Mouse (Mus musculus): ENCODE data around the gene Bet1. TPM values are rescaled to one million over a fixed set of nuclear protein-coding genes. Genes with fewer than 3 reads are reported as not detected.

The Bet1 gene
- 33.0 and 39.5 TPM in 2 replicates for polyA plus RNA-seq (2012; rRNA removed)

- DNase-seq (ENCODE audit: low spot score), result peak; percentile 68
Observed at GRCm38 (mm10) chr6:4086663-4087454, at the start of gene Bet1. TSS of gene Bet1 (minus strand) at chr6:4086972.

- DNase-seq (ENCODE audit: low spot score), result no peak
Observed at GRCm38 (mm10) chr6:4132239-4132638, 45.5 kb upstream of the Bet1 start.

GRCm38 (mm10) chr6:4131149-4131548 is 44.4 kb upstream of the Bet1 start:
- DNase-seq (ENCODE audit: low spot score), result no peak

GRCm38 (mm10) chr6:4118611-4119010 is 31.8 kb upstream of the Bet1 start:
- DNase-seq (ENCODE audit: low spot score), result no peak

GRCm38 (mm10) chr6:4090423-4090822 is 3.7 kb upstream of the Bet1 start:
- DNase-seq (ENCODE audit: low spot score), result no peak

GRCm38 (mm10) chr6:4072281-4072680 is 14.5 kb downstream of the Bet1 start:
- no peak for DNase-seq (ENCODE audit: low spot score)

- no peak for DNase-seq (ENCODE audit: low spot score)
Observed at GRCm38 (mm10) chr6:4069714-4070113, 17.1 kb downstream of the Bet1 start.

GRCm38 (mm10) chr6:4054387-4054786 is 32.4 kb downstream of the Bet1 start:
- DNase-seq (ENCODE audit: low spot score), result no peak

GRCm38 (mm10) chr6:4052843-4053242 is 33.9 kb downstream of the Bet1 start:
- DNase-seq (ENCODE audit: low spot score), result no peak

- DNase-seq (ENCODE audit: low spot score), result no peak
Observed at GRCm38 (mm10) chr6:4047200-4047599, 39.6 kb downstream of the Bet1 start.

- no peak for DNase-seq (ENCODE audit: low spot score)
Observed at GRCm38 (mm10) chr6:4041821-4042220, 45.0 kb downstream of the Bet1 start.

GRCm38 (mm10) chr6:4030956-4031355 is 55.8 kb downstream of the Bet1 start:
- DNase-seq (ENCODE audit: low spot score), result no peak

Other genes starting within 250 kb of the Bet1 start
- gene Tfpi2, start 98.1 kb downstream of the Bet1 start, polyA plus RNA-seq (2012; rRNA removed), result 3.8 and 3.9 TPM in 2 replicates
- not detected in 2 replicates for gene Gngt1, start 93.2 kb downstream of the Bet1 start, polyA plus RNA-seq (2012; rRNA removed)
- 47.8 and 50.5 TPM in 2 replicates for gene Gng11, start 83.1 kb downstream of the Bet1 start, polyA plus RNA-seq (2012; rRNA removed)

Data from urinary bladder, adult 2 months (tissue).